Mouse (Mus musculus) lung, adult 2 months (tissue): ENCODE results near the gene Siglece.

Experiments used
- CTCF ChIP-seq: fragments of 200-500 bp; IDR thresholded peaks from 2 replicates; pipeline ENCODE4 v1.5.1; 2011; ENCODE audit warnings: mild to moderate bottlenecking, low read length, control low read depth; ENCODE audit not compliant: insufficient read depth
- POLR2A ChIP-seq: fragments of 200-500 bp; IDR thresholded peaks from 2 replicates; pipeline ENCODE4 v1.6.1; 2011; ENCODE audit warnings: low read depth, mild to moderate bottlenecking, control low read depth, low read length, borderline replicate concordance; ENCODE audit errors: extremely low read depth

DNA sequence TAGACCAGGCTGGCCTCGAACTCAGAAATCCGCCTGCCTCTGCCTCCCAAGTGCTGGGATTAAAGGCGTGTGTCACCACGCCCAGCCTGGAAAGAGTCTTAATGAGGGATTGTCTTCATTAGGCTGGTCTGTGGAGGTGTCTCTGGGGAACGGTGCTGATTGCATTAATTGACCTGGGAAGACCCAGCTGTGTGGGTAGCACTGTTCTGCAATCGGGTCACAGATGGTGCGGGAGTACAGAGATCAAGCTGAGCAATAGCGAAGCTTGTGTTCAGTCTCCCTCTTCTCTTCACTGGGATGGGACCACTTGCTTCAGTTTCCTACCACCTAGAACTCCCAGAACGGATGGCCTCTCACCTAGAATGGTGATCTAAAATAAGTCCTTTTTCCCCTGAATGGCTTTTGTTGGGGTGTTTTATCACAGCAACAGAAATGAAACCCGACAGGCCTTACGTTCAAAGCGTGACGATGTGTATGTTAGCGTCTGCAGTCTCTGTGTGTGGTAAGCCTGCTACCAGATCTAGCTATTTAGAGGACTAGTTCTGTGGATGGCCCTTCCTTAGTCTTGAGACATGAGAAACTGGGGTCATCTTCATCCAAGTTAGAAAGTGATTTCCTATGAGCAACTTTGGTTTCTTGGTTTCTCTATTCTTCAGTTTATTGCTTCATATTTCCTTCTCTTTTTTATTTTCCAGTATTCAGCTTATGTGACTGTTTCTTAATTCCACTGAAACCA lies 46.0 kb downstream of the Siglece start:
- TF ChIP-seq POLR2A (no peak), CTCF (no peak)
